Mouse (Mus musculus) liver, embryonic 12.5 days (tissue): Measurements from ENCODE around the gene Gm17949. TPM values are rescaled to one million over a fixed set of nuclear protein-coding genes. Genes with fewer than 3 reads are reported as not detected.

Experiments used
- ATAC-seq: fragments of 200-750 bp; cut with Nextera tagmentation; 2 replicates; pipeline ENCODE4 v1.8.0; 2017; ENCODE audit warnings: moderate number of reproducible peaks, mild to moderate bottlenecking, moderate library complexity
- H3K27ac ChIP-seq: fragments of 300-500 bp; sonication (generic); 2 replicates; pipeline ENCODE4 v1.5.1; 2016; ENCODE audit warnings: mild to moderate bottlenecking
- H3K27me3 ChIP-seq: fragments of 300-500 bp; sonication (generic); replicated peaks from 2 replicates; pipeline ENCODE4 v1.6.1; 2016; ENCODE audit warnings: mild to moderate bottlenecking, moderate library complexity
- H3K36me3 ChIP-seq: fragments of 300-500 bp; sonication (generic); 2 replicates; pipeline ENCODE4 v1.6.1; 2016; ENCODE audit warnings: mild to moderate bottlenecking, moderate library complexity
- H3K4me1 ChIP-seq: fragments of 300-500 bp; sonication (generic); 2 replicates; pipeline ENCODE4 v1.6.1; 2016
- H3K4me2 ChIP-seq: fragments of 300-500 bp; sonication (generic); 2 replicates; pipeline ENCODE4 v1.6.1; 2016; ENCODE audit warnings: mild to moderate bottlenecking, moderate library complexity
- H3K4me3 ChIP-seq: fragments of 300-500 bp; sonication (generic); 2 replicates; pipeline ENCODE4 v1.5.1; 2016; ENCODE audit warnings: mild to moderate bottlenecking, moderate library complexity
- H3K9ac ChIP-seq: fragments of 300-500 bp; sonication (generic); 2 replicates; pipeline ENCODE4 v1.6.1; 2016; ENCODE audit warnings: mild to moderate bottlenecking, moderate library complexity
- H3K9me3 ChIP-seq: fragments of 300-500 bp; sonication (generic); replicated peaks from 2 replicates; pipeline ENCODE4 v1.6.1; 2016; ENCODE audit warnings: mild to moderate bottlenecking, moderate library complexity
- WGBS: fragments of 180-500 bp; shearing (Covaris S2); methylation state at CpG from one replicate; pipeline ENCODE4 v1.1.7; 2016; ENCODE audit not compliant: insufficient replicate concordance; 5-methylcytosine and 5-hydroxymethylcytosine counted together
- polyA plus RNA-seq: library from polyadenylated mRNA; unstranded; fragments of >200 nt; fragmentation: Nextera tagmentation; extraction: Ambion mirVana; gene quantifications from 2 replicates; pipeline ENCODE4 v1.2.1, GENCODE M21; 2016

Gene Gm17949
- 0.11 and 0.33 TPM in 2 replicates for polyA plus RNA-seq

DNA sequence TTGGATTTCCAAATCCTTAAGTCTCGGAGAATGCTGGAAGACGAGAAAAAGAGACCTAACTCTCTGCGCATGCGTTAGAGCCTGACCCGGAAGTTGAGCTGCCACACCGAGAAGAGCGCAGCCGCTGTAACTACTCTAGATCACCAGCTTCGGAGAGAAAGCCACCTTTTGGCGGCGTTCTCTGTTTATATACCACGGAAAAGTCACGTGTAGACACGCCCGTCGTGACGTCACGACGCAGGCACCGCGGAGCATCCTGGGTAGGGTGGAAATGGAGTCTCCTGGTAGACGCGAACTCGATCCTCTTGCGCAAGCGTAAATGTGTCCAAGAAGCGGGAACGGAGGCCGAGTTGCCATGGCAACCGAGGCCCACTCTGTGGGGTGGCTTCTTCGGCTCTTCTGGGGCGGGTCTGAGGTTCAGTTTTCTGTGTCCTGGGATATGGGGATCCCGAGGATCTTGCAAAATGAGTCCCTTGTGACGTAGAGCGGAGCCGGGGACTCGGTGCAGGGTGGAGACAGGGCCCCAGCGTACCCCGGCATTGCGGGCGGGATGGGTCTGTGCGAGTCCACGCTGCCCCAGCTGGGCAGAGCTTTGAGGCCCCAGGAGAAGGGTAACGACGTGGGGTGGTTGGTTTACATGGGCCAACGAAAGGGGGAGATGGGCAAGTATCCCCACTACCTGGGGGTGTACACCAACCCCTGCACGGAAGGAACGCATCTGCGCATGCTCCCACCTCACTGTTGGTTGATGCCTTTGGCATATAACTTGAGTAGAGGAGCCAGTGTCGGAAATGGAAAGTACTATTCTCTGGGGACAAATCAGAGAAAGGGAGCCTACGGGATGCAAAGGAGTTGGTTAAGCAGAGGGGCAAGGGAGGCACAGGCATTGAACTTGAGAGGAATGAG is at the start of gene Gm17949, which contains the start of gene Gtf2f1:
Gene Gm17949 (plus strand): TSS at position 234 of the 906 bp plus-strand sequence.
Gene Gtf2f1 (minus strand): TSS at position 53 of the 906 bp plus-strand sequence.
- H3K36me3 ChIP-seq, result peaks cover 34% of the 10 kb centered on the region
- H3K4me2 ChIP-seq, result peak within 1 kb of the TSS; percentile 80
- H3K27ac ChIP-seq, result peak within 1 kb of the TSS; percentile 90
- peaks cover 55% of the 10 kb centered on the region for H3K4me1 ChIP-seq
- peak within 1 kb of the TSS; percentile 88 for H3K9ac ChIP-seq
- H3K27me3 ChIP-seq, result no peaks in the 10 kb centered on the region
- H3K4me3 ChIP-seq, result peak within 1 kb of the TSS; percentile 89
- no peaks in the 10 kb centered on the region for H3K9me3 ChIP-seq
- peak; percentile 85 for ATAC-seq
- 1% methylated on average over 51 of the region's 51 CpGs for WGBS

DNA sequence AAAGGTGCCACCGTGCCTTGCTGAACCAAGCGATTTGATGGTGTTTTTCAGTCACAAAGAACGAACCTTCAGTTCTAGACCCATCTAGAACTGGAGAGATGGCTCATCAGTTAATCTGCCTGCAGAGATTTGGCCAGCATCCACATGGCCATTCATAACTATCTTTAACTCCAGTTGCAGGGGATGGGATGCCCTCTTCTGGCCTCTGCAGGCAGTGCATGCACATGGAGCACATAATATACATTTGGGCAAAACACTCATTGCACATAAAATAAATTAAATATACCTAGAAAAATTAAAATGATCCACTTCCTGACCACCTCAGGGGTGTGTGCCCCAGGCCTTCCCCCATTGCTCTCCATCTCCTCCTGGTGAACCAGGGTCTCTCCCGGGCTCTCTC is 49.4 kb upstream of the Gm17949 start:
- 78% methylated on average over 4 of the region's 4 CpGs for WGBS
- Histone ChIP-seq H3K4me3 (no peak overlapping the region), H3K4me2 (no peak overlapping the region), H3K36me3 (no peaks in the 10 kb centered on the region), H3K27ac (no peak overlapping the region), H3K9me3 (no peaks in the 10 kb centered on the region), H3K27me3 (peaks cover 33% of the 10 kb centered on the region), H3K4me1 (peaks cover 15% of the 10 kb centered on the region), H3K9ac (no peak overlapping the region)
- no peak for ATAC-seq

DNA sequence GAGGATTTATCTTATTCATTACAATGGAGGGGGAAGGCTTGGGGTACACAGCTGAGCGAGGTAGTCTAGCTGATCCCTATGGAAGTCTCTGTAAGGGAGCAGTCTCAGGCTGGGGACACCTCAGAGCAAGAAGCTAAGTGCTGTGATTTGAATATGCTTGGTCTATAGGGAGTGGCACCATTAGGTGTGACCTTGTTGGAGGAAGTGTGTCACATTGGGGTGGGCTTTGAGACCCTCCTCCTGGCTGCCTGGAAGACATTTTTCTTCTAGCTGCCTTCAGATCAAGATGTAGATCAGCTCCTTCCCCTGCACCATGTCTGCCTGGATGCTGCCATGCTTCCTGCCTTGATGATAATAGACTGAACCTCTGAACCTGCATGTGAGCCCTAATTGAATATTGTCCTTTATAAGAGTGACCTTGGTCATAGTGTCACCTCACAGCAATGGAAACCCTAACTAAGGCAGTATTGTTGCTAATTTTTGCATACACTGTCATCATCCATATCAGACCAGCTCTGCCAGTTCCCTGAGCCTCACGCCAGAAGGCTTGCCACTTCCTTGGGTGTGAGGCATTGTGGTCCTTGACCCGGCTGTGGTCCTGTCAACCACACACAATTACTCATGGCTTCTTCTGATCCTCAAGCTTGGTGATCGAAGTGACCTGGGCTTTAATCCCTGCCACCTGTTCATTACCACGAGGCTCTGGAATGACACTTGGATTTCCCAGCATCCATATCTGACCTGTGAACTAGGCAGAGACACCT is 48.4 kb upstream of the Gm17949 start:
- Histone ChIP-seq H3K36me3 (no peaks in the 10 kb centered on the region), H3K4me3 (no peak overlapping the region), H3K9ac (no peak overlapping the region), H3K27ac (no peak overlapping the region), H3K27me3 (peaks cover 33% of the 10 kb centered on the region), H3K4me1 (peaks cover 8% of the 10 kb centered on the region), H3K9me3 (no peaks in the 10 kb centered on the region), H3K4me2 (no peak overlapping the region)
- ATAC-seq, result no peak
- 45% methylated on average over 5 of the region's 5 CpGs for WGBS

DNA sequence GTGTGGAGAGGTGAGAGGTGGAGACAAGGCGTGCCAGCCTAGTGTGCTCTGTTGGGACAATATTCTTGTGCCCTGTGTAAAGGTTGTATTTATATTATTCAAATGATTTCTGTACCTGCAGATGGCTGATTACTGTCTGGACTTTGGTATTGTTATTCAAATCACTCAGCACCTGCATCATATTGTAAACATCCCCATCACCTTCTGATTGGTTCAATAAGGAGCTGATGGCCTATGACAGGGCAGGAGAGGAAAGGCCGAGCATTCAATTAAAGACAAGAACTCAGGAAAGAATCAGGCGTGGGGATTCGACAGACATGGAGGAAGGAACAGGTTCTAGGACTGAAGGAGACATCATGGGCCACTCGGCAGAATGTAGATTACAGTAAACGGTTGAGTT is 47.6 kb upstream of the Gm17949 start:
- Histone ChIP-seq H3K4me2 (no peak overlapping the region), H3K9me3 (no peaks in the 10 kb centered on the region), H3K27ac (no peak overlapping the region), H3K36me3 (no peaks in the 10 kb centered on the region), H3K9ac (no peak overlapping the region), H3K4me3 (no peak overlapping the region), H3K27me3 (peaks cover 33% of the 10 kb centered on the region), H3K4me1 (no peaks in the 10 kb centered on the region)
- no peak for ATAC-seq
- 59% methylated on average over 6 of the region's 6 CpGs for WGBS

DNA sequence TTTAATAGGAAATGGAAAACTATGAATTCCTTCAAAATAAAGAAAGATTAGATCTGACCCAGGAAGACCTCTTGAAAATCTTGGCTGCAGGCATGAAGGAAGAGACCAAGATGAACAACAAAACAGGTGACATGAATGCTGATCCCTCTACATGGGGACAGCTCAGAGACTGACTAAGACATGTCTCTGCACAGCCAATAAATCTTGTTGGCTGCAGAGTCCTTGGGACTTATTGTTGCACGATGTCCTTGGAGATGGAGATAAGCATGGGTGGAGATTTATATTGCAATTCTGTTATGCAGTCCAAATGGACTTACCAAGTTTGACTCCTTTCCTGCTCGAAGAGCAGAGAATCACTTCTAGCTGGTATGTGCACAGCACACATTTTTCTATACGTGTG is 41.9 kb upstream of the Gm17949 start:
- Histone ChIP-seq H3K36me3 (no peaks in the 10 kb centered on the region), H3K4me3 (no peak overlapping the region), H3K4me1 (peaks cover 1% of the 10 kb centered on the region), H3K27me3 (peaks cover 31% of the 10 kb centered on the region), H3K4me2 (no peak overlapping the region), H3K9ac (no peak overlapping the region), H3K27ac (no peak overlapping the region), H3K9me3 (no peaks in the 10 kb centered on the region)
- ATAC-seq, result no peak
- 44% methylated on average over 3 of the region's 3 CpGs for WGBS

DNA sequence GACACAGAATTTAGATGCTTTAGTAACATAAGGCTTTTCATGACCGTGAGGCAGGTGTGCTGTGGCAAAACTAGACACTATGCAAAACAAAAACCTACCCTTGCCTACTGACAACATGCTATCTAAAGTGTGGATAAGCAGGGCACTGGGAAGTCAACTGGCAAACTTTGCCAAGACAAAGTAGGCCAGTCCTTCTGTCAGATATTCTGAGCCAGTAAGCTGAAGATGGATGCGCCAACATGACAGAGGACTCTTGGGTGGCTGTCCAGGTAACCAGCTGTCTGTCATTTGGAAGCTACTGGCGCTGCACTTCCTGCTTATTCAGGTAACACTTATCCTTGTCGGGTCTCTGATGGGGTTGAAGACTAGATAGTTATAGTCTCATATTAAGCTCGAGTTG is 41.2 kb upstream of the Gm17949 start:
- H3K9ac ChIP-seq, result no peak overlapping the region
- peaks cover 29% of the 10 kb centered on the region for H3K27me3 ChIP-seq
- no peak overlapping the region for H3K4me2 ChIP-seq
- no peaks in the 10 kb centered on the region for H3K9me3 ChIP-seq
- H3K4me3 ChIP-seq, result no peak overlapping the region
- peaks cover 6% of the 10 kb centered on the region for H3K4me1 ChIP-seq
- no peak for ATAC-seq
- no peak overlapping the region for H3K27ac ChIP-seq
- H3K36me3 ChIP-seq, result no peaks in the 10 kb centered on the region
- 42% methylated on average over 5 of the region's 5 CpGs for WGBS

DNA sequence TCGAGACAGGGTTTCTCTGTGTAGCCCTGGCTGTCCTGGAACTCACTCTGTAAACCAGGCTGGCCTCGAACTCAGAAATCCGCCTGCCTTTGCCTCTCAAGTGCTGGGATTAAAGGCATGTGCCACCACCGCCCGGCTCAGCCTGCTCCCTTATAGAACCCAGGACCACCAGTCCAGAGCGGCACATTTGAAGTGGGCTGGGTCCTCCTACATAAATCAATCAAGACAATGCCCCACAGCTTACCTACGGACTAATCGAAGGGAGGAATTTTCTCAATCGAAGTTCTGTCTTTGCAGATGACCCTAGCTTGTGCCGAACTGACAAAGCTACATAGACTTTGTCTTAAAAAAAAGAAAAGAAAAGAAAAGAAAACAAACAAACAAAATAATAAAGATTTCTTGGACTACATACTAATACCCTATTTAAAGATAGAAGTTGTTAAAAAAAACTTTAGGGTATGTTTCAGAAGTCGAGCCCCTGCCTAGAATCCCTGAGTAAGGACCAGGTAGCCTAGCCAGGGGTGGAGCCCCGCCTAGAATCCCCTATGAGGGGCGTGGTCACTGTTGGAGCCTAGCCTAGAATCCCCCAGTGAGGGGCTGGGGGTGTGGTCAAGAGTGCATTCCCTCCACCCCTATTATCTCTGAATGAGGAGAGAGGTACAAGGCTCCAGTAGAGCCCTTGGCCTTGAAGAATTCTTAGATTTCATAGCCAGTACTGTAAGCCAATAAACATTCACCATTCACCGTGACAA is 37.1 kb upstream of the Gm17949 start:
- no peaks in the 10 kb centered on the region for H3K36me3 ChIP-seq
- 54% methylated on average over 13 of the region's 14 CpGs for WGBS
- no peak for ATAC-seq
- peaks cover 29% of the 10 kb centered on the region for H3K27me3 ChIP-seq
- H3K4me3 ChIP-seq, result no peak overlapping the region
- H3K27ac ChIP-seq, result no peak overlapping the region
- no peak overlapping the region for H3K4me2 ChIP-seq
- H3K9ac ChIP-seq, result no peak overlapping the region
- peaks cover 12% of the 10 kb centered on the region for H3K4me1 ChIP-seq
- H3K9me3 ChIP-seq, result no peaks in the 10 kb centered on the region

DNA sequence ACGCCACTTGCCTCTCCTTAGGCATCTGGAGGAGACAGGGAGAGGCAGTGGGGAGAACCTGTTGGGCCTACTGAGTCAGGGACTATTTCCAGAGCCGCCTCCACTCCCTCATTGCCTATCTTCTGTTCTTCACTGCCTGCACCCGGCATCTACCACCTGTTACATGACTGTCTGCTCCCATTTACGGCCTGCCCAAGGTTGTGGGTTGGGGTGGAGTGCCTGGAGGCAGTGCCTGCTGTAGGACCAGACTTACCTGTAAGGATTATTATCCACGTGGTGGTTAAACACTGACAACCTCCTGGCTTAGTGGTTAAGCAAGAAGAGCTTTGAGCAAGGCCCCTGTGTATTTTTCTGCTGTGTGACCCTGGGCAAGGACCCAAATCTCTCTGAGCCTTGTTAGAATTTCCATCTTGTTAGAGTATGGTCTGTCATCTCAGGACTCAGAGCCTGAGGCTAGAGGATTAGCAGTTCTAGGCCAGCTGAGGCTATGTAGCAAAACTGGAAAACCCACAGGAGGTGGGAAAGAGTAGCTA is 36.5 kb upstream of the Gm17949 start:
- Histone ChIP-seq H3K4me3 (no peak overlapping the region), H3K9me3 (no peaks in the 10 kb centered on the region), H3K4me2 (no peak overlapping the region), H3K36me3 (no peaks in the 10 kb centered on the region), H3K9ac (no peak overlapping the region), H3K27ac (no peak overlapping the region), H3K4me1 (peaks cover 12% of the 10 kb centered on the region), H3K27me3 (peaks cover 22% of the 10 kb centered on the region)
- no peak for ATAC-seq
- WGBS, result 69% methylated on average over 5 of the region's 5 CpGs

DNA sequence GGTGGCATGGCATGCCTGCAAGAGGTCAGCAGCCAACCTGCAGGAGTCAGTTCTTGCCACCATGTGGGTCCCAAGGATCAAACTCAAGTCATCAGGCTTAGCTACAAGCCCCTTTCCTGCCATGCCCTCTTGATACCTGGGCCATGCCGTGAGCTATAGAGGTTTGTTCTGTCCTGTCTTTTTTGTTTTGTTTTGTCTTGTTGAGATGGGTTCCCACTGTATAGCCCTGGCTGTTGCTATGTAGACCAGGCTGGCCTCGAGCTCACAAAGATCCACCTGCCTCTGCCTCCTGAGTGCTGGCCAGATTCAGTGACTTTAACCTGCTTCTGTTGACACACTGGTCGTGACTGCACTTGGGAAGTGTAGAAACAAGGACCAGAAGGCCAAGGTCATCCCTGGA is 35.9 kb upstream of the Gm17949 start:
- 63% methylated on average over 3 of the region's 3 CpGs for WGBS
- peaks cover 17% of the 10 kb centered on the region for H3K27me3 ChIP-seq
- H3K4me2 ChIP-seq, result no peak overlapping the region
- no peak overlapping the region for H3K4me3 ChIP-seq
- H3K27ac ChIP-seq, result no peak overlapping the region
- H3K9me3 ChIP-seq, result no peaks in the 10 kb centered on the region
- peaks cover 16% of the 10 kb centered on the region for H3K4me1 ChIP-seq
- ATAC-seq, result no peak
- no peaks in the 10 kb centered on the region for H3K36me3 ChIP-seq
- no peak overlapping the region for H3K9ac ChIP-seq

DNA sequence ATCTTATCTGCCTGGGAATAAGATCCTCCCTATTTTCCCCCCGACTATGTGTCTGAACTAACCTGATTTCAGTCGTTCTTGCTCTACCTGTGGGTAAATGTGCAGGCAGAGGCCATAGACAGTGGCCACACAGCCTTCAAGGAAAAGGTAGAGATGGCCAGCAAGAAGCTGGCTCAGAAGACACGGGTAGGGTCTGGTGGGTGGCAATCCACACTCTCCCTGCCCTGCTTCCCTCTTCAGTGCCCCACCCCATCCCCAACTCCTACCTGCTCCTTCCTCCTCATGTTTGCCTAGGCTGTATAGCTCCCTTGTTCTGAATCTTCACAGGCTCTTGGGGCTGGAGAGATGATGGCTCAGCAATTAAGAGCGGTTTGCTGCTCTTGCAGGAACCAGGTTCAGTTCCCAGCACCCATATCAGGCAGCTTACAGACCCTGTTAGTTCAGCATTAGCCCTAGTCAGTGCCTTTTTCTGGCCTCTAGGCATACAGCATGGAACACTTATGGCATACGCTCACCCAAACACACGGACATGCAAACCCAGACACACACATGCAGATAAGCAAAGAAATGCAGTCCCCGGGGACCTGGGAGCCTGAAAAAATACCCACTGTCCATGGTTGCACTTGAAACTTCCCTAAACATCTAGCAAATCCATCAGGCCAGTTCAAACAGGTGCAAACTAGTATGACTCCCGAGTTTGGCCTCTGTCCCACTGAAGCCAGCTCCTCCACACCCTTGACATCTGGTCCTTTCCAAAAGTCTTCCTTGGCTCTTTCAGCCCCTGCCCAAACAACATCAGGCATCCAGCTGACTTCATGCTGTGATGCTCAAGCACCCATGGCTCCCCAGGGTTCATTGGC is 34.5 kb upstream of the Gm17949 start:
- H3K4me1 ChIP-seq, result peaks cover 16% of the 10 kb centered on the region
- H3K4me3 ChIP-seq, result no peak overlapping the region
- no peak overlapping the region for H3K9ac ChIP-seq
- ATAC-seq, result no peak
- no peaks in the 10 kb centered on the region for H3K9me3 ChIP-seq
- H3K27ac ChIP-seq, result no peak overlapping the region
- H3K36me3 ChIP-seq, result no peaks in the 10 kb centered on the region
- H3K27me3 ChIP-seq, result peaks cover 5% of the 10 kb centered on the region
- no peak overlapping the region for H3K4me2 ChIP-seq
- WGBS, result 52% methylated on average over 8 of the region's 8 CpGs

DNA sequence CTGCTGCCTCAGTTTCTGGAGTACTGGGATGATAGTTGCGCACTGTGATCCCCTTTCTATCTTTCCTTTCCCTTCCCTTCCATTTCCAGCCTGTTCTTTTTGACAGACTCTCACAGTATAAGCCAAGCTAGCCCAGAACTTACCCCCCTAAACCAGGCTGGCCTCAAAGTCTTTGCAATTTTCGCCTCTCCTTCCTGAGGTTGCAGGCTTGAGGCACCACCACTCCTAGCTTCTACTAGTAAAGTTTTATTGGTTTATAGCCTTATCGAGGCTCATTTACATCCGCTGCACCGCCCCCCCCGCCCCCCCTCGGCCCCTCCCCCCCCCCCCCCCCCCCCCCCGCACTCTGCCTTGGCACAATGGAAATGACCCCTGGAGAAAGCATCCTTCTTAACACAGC is 31.7 kb upstream of the Gm17949 start:
- no peaks in the 10 kb centered on the region for H3K36me3 ChIP-seq
- WGBS, result 38% methylated on average over 6 of the region's 8 CpGs
- no peak overlapping the region for H3K9ac ChIP-seq
- H3K4me2 ChIP-seq, result no peak overlapping the region
- ATAC-seq, result no peak
- H3K4me1 ChIP-seq, result peaks cover 12% of the 10 kb centered on the region
- H3K4me3 ChIP-seq, result no peak overlapping the region
- H3K27me3 ChIP-seq, result no peaks in the 10 kb centered on the region
- H3K27ac ChIP-seq, result no peak overlapping the region
- no peaks in the 10 kb centered on the region for H3K9me3 ChIP-seq
